Mouse (Mus musculus) testis, adult 2 months (tissue): Measurements from ENCODE around the gene Kcnip1.

Source experiments
- CTCF ChIP-seq: fragments of 200-500 bp; IDR thresholded peaks from 2 replicates; pipeline ENCODE4 v1.5.1; 2012; ENCODE audit warnings: low read depth, mild to moderate bottlenecking, inconsistent platforms, low read length, moderate library complexity; ENCODE audit not compliant: control insufficient read depth, insufficient read depth, insufficient replicate concordance
- POLR2A ChIP-seq: fragments of 200-500 bp; IDR thresholded peaks from 2 replicates; pipeline ENCODE4 v1.6.1; 2012; ENCODE audit warnings: low read depth, mild to moderate bottlenecking, inconsistent platforms, low read length, moderate library complexity; ENCODE audit not compliant: control insufficient read depth

DNA sequence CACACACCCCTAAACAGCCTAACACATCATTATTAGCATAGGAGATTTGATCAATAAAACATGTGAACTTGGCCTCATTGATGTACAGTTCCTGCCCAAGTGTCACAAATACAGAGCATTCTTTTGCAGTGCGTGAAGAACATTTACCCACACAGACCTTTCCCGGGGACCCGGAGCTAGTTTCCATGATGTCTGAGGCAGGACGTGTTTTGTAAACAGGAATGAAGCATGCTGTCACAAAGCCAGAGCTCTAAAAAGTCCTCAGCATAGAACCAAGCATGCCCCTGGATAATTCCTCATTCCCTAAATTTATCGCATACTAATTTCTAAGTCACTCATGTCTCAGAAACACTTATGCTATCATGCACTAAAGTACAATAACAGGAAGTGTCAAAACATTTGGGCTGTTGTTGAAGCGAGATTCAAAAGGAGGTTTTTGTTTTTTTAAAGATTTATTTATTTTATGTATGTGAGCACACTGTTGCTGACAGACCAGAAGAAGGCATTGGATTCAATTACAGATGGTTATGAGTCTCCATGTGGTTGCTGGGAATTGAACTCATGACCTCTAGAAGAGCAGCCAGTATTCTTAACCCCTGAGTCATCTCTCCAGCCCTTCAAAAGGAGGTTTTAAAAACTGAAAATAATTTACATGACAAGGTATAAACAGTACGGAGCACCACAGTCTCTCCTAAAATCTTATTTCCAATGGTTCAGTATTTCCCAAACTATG lies 336.9 kb downstream of the Kcnip1 start:
- TF ChIP-seq POLR2A (no peak), CTCF (no peak)
